Mouse (Mus musculus): ENCODE measurements around the gene Tnfrsf9. TPM values are rescaled to one million over a fixed set of nuclear protein-coding genes. Genes with fewer than 3 reads are reported as not detected.

Tnfrsf9 gene
- total and polyA plus RNA-seq, 2 experiments from 2014 or later: 0.09 to 0.52 TPM

DNA sequence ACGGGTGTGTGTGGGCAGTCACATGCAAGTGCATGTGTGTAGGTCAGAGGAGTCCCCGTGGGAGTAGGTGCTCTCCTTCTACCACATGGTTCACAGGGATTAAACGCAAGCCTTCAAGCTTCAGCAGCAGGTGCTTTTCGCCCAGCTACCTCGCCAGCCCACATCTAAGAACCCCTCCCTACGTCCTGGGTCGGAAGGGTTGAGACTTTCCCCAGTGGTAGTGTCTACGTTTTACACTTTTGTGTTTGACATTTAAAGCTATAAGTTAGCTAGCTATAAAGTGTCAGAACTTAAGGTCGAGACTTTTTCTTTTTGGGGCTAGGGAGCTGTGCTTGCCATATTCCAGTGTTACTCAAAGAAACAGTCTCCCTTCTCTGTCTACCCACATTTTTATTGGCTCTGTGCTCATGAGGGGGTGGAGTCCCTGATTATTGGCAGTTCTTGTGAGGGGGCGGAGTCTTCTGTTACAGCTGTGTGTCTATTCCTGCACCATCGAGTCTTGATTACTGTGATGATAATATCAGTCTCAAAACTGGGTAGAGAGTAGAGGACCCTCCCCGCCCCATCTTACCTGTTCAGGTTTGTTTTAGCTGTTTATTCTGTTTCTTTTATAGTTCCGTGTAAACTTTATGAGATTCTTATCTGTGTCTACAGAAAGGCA lies 25.8 kb downstream of the Tnfrsf9 start:
- WGBS: 68% methylated on average over 13 of the region's 13 CpGs

DNA sequence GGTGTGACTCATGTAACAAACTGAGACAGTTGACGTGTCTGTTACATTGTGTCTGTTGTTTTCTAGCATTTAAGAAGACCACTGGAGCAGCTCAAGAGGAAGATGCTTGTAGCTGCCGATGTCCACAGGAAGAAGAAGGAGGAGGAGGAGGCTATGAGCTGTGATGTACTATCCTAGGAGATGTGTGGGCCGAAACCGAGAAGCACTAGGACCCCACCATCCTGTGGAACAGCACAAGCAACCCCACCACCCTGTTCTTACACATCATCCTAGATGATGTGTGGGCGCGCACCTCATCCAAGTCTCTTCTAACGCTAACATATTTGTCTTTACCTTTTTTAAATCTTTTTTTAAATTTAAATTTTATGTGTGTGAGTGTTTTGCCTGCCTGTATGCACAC lies 30.3 kb downstream of the Tnfrsf9 start:
- WGBS: 95% methylated on average over 7 of the region's 7 CpGs
- no peak for TF ChIP-seq CTCF (IDR thresholded peaks at IDR 0.05; ENCODE audit: low read depth)

More for the DNA sequence above, 25.8 kb downstream of the Tnfrsf9 start:
- DNase-seq (ENCODE audit: low spot score) (no peak), ATAC-seq (no peak)
- no peaks in the 10 kb centered on the region for H3K27me3 ChIP-seq (ENCODE audit: insufficient read depth, low read length)
- H3K27ac ChIP-seq: no peak overlapping the region
- H3K9ac ChIP-seq (replicated peaks; ENCODE audit: low read length): no peak overlapping the region
- H3K4me1 ChIP-seq (ENCODE audit: insufficient read depth, low read length): no peaks in the 10 kb centered on the region
- no peak overlapping the region for H3K4me3 ChIP-seq (ENCODE audit: low read length)
- no peaks in the 10 kb centered on the region for H3K9me3 ChIP-seq (ENCODE audit: low read length)
- H3K4me2 ChIP-seq (ENCODE audit: low read depth, low read length): no peak overlapping the region
- no peaks in the 10 kb centered on the region for H3K36me3 ChIP-seq (ENCODE audit: insufficient read depth, low read length)
- TF ChIP-seq CTCF (IDR thresholded peaks at IDR 0.05; ENCODE audit: low read depth): no peak

DNA sequence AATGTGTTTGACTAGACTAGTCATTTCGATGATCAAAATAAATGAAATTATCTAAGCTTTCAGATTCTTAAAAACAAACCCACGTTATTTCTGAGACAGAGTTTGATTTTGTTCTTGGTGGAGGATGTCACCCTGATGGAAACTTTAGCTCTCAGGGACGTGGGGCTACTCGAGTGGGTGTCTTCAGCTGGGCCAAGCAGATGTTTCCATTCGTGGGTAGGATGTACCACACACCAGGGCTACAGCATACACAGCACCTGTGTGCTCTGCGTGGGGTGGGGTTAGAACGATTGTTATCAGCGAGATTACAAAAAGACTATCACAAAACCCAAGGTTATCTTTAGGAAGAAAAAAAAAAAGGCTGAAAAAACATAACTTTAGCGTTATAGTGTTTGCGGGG lies 36.6 kb downstream of the Tnfrsf9 start:
- TF ChIP-seq CTCF (IDR thresholded peaks at IDR 0.05; ENCODE audit: low read depth): no peak
- H3K4me3 ChIP-seq (ENCODE audit: low read length): no peak overlapping the region
- WGBS: 84% methylated on average over 10 of the region's 10 CpGs

More for the DNA sequence above, 30.3 kb downstream of the Tnfrsf9 start:
- H3K9me3 ChIP-seq (ENCODE audit: low read length): no peaks in the 10 kb centered on the region
- no peak overlapping the region for H3K4me3 ChIP-seq (ENCODE audit: low read length)
- no peak overlapping the region for H3K4me2 ChIP-seq (ENCODE audit: low read depth, low read length)
- H3K36me3 ChIP-seq (ENCODE audit: insufficient read depth, low read length): no peaks in the 10 kb centered on the region
- DNase-seq (ENCODE audit: low spot score) (no peak), ATAC-seq (no peak)
- H3K27me3 ChIP-seq (ENCODE audit: insufficient read depth, low read length): no peaks in the 10 kb centered on the region
- H3K9ac ChIP-seq (replicated peaks; ENCODE audit: low read length): no peak overlapping the region
- no peaks in the 10 kb centered on the region for H3K4me1 ChIP-seq (ENCODE audit: insufficient read depth, low read length)
- no peak overlapping the region for H3K27ac ChIP-seq

DNA sequence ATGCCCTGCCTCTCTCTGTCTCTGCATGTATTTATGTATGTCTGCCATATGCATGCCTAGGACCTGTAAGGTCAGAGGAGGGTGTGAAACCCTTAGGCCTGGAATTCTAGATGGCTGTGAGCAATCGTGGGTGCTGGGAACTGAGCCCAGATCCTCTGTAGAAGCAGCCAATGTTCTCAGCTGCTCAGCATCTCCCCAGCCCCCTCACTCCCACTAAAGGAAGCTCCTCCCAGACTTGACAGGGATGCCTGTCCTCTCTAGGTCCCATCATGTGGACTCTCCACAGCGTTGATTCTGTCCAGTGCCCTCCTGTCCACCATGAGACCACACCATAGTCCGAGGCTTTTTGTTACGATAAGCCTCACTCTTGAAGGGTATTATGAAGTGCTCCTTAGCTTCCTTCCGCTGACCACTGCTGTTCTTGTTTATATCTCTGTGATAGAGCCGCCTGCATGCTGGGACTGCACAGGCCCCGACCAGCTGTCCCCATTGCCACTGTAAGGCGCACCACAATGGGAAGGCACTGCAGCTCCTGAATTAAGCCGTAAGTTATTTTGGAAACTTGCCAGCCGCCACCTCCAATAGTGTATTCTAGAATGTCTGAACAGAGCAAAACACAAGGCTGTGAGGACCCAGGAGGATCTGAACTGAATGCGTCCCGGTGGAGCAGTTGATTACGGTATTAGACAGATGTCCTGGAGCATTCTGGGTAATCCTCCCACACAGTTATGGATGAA lies 42.2 kb downstream of the Tnfrsf9 start:
- H3K4me2 ChIP-seq (ENCODE audit: low read depth, low read length): no peak overlapping the region
- H3K4me3 ChIP-seq (ENCODE audit: low read length): no peak overlapping the region
- ATAC-seq (peak; percentile 76), DNase-seq (ENCODE audit: low spot score) (peak; percentile 74)
- no peaks in the 10 kb centered on the region for H3K36me3 ChIP-seq (ENCODE audit: insufficient read depth, low read length)
- H3K9ac ChIP-seq (replicated peaks; ENCODE audit: low read length): no peak overlapping the region
- WGBS: 40% methylated on average over 13 of the region's 13 CpGs
- H3K9me3 ChIP-seq (ENCODE audit: low read length): no peaks in the 10 kb centered on the region
- H3K4me1 ChIP-seq (ENCODE audit: insufficient read depth, low read length): no peaks in the 10 kb centered on the region
- H3K27me3 ChIP-seq (ENCODE audit: insufficient read depth, low read length): no peaks in the 10 kb centered on the region
- H3K27ac ChIP-seq: peak overlapping the region; percentile 15; the same call in 1 of the 2 replicates
- TF ChIP-seq CTCF (IDR thresholded peaks at IDR 0.05; ENCODE audit: low read depth): no peak

More for the DNA sequence above, 36.6 kb downstream of the Tnfrsf9 start:
- Histone ChIP-seq H3K27ac (no peak overlapping the region), H3K4me1 (ENCODE audit: insufficient read depth, low read length) (no peaks in the 10 kb centered on the region), H3K4me2 (ENCODE audit: low read depth, low read length) (no peak overlapping the region), H3K36me3 (ENCODE audit: insufficient read depth, low read length) (no peaks in the 10 kb centered on the region), H3K9ac (replicated peaks; ENCODE audit: low read length) (no peak overlapping the region), H3K9me3 (ENCODE audit: low read length) (no peaks in the 10 kb centered on the region), H3K27me3 (ENCODE audit: insufficient read depth, low read length) (no peaks in the 10 kb centered on the region)
- no peak for ATAC-seq
- DNase-seq (ENCODE audit: low spot score): no peak

DNA sequence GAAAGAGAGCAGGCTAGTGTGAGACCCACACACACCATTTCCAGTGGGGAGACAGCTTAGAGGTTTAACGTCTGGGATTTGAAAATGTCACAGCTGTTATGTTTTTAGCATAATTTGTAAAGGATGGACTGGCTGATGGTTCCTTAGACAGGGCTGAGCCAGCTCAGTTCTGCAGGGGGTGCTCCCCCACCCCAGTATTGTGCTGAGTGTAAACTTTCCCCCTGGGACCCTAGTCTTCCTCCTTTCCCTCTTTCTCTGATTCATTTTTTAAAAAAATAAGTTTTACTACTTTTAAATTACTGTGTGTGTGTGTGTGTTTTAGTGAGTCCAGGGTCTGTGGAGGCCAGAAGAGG lies 42.7 kb downstream of the Tnfrsf9 start:
- no peaks in the 10 kb centered on the region for H3K4me1 ChIP-seq (ENCODE audit: insufficient read depth, low read length)
- H3K4me3 ChIP-seq (ENCODE audit: low read length): no peak overlapping the region
- H3K27me3 ChIP-seq (ENCODE audit: insufficient read depth, low read length): no peaks in the 10 kb centered on the region
- ATAC-seq (0 out of 2 replicates have a peak, but pooled peaks have one; percentile 27), DNase-seq (ENCODE audit: low spot score) (no peak)
- no peak overlapping the region for H3K9ac ChIP-seq (replicated peaks; ENCODE audit: low read length)
- no peaks in the 10 kb centered on the region for H3K9me3 ChIP-seq (ENCODE audit: low read length)
- no peak for TF ChIP-seq CTCF (IDR thresholded peaks at IDR 0.05; ENCODE audit: low read depth)
- H3K36me3 ChIP-seq (ENCODE audit: insufficient read depth, low read length): no peaks in the 10 kb centered on the region
- peak overlapping the region; percentile 15; the same call in 1 of the 2 replicates for H3K27ac ChIP-seq
- WGBS: 48% methylated on average over 1 of the region's 1 CpGs
- H3K4me2 ChIP-seq (ENCODE audit: low read depth, low read length): no peak overlapping the region

DNA sequence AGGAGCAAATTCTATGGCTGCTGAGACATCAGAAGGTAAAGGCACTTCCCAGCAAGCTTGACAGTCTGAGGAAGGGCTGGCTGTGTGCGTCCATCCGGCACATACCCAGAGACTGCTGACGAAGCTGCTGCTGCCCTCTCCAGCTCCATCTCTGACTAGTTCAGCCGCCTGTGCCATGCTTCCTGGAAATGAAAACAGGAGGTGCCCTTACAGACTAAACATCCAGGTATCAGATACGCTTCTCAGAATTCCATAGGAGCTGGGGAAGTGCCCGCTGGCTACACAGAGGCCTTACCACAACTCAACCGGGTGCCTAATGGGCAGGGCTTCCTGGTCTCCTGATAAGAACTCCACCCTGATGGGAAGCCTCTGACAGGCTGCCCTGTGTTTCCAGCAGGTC lies 44.2 kb downstream of the Tnfrsf9 start:
- WGBS: 85% methylated on average over 7 of the region's 7 CpGs
- no peak for DNase-seq (ENCODE audit: low spot score)
- no peak for ATAC-seq

DNA sequence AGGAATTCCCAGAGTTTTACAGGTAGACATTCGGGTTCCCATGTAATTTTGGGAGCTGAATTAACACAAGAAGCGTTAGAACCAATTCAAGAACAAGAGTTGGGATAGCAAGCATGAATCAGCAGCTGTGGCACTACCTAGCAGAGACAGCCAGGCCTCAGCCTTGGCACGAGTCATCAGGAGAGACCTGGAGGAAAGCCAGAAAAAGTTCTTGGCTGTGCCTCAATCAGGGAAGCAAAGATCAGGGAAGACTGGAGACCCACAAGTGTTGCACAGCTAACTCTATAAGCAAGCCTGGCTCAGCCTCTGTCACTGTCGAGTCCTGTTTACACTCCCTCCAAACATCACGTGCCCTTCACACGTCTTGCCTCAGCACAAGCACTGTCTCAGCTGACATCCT lies 47.9 kb downstream of the Tnfrsf9 start:
- Histone ChIP-seq H3K4me2 (ENCODE audit: low read depth, low read length) (no peak overlapping the region), H3K9me3 (ENCODE audit: low read length) (no peaks in the 10 kb centered on the region), H3K4me3 (ENCODE audit: low read length) (no peak overlapping the region), H3K36me3 (ENCODE audit: insufficient read depth, low read length) (no peaks in the 10 kb centered on the region), H3K4me1 (ENCODE audit: insufficient read depth, low read length) (no peaks in the 10 kb centered on the region), H3K27ac (no peak overlapping the region), H3K27me3 (ENCODE audit: insufficient read depth, low read length) (no peaks in the 10 kb centered on the region), H3K9ac (replicated peaks; ENCODE audit: low read length) (no peak overlapping the region)
- DNase-seq (ENCODE audit: low spot score) (peak; percentile 29), ATAC-seq (no peak)
- no peak for TF ChIP-seq CTCF (IDR thresholded peaks at IDR 0.05; ENCODE audit: low read depth)
- WGBS: 53% methylated on average over 6 of the region's 6 CpGs

More for the DNA sequence above, 44.2 kb downstream of the Tnfrsf9 start:
- Histone ChIP-seq H3K9me3 (ENCODE audit: low read length) (no peaks in the 10 kb centered on the region), H3K9ac (replicated peaks; ENCODE audit: low read length) (no peak overlapping the region), H3K4me2 (ENCODE audit: low read depth, low read length) (no peak overlapping the region), H3K4me3 (ENCODE audit: low read length) (no peak overlapping the region), H3K27ac (no peak overlapping the region), H3K4me1 (ENCODE audit: insufficient read depth, low read length) (no peaks in the 10 kb centered on the region), H3K36me3 (ENCODE audit: insufficient read depth, low read length) (no peaks in the 10 kb centered on the region), H3K27me3 (ENCODE audit: insufficient read depth, low read length) (no peaks in the 10 kb centered on the region)
- no peak for TF ChIP-seq CTCF (IDR thresholded peaks at IDR 0.05; ENCODE audit: low read depth)

All from hindbrain, postnatal 0 days (tissue).